Mouse (Mus musculus) hindbrain, postnatal 0 days (tissue): ENCODE data around the gene Gm3139. TPM values are rescaled to one million over a fixed set of nuclear protein-coding genes. Genes with fewer than 3 reads are reported as not detected.
"Not testable (repeated sequence)": the region's sequence is repeated elsewhere in the genome, so short reads cannot be mapped to it uniquely, and the experiment has no call there.

Source experiments
- ATAC-seq: fragments of 200-750 bp; cut with Nextera tagmentation; 2 replicates; pipeline ENCODE4 v1.8.0; 2017; ENCODE audit warnings: mild to moderate bottlenecking, moderate TSS enrichment, moderate library complexity
- DNase-seq: peaks from one replicate; pipeline ENCODE4 v3.0.0-alpha.2; 2015; ENCODE audit warnings: low spot score
- H3K27ac ChIP-seq: fragments of 300-500 bp; sonication (generic); 2 replicates; pipeline ENCODE4 v1.5.1; 2014; ENCODE audit warnings: mild to moderate bottlenecking
- H3K27me3 ChIP-seq: fragments of 300-500 bp; sonication (generic); 2 replicates; pipeline ENCODE4 v1.6.1; 2014; ENCODE audit warnings: low read length, mixed read lengths; ENCODE audit not compliant: insufficient read depth
- H3K36me3 ChIP-seq: fragments of 300-500 bp; sonication (generic); 2 replicates; pipeline ENCODE4 v1.6.1; 2014; ENCODE audit warnings: low read length, mixed read lengths; ENCODE audit not compliant: insufficient read depth
- H3K4me1 ChIP-seq: fragments of 300-500 bp; sonication (generic); 2 replicates; pipeline ENCODE4 v1.6.1; 2014; ENCODE audit warnings: antibody characterized with exemption, low read length, mixed read lengths; ENCODE audit not compliant: insufficient read depth
- H3K4me2 ChIP-seq: fragments of 300-500 bp; sonication (generic); 2 replicates; pipeline ENCODE4 v1.6.1; 2014; ENCODE audit warnings: low read depth, mild to moderate bottlenecking, low read length, moderate library complexity, mixed read lengths
- H3K4me3 ChIP-seq: fragments of 300-500 bp; sonication (generic); 2 replicates; pipeline ENCODE4 v1.5.1; 2014; ENCODE audit warnings: low read length
- H3K9ac ChIP-seq: fragments of 300-500 bp; sonication (generic); replicated peaks from 2 replicates; pipeline ENCODE4 v1.6.1; 2014; ENCODE audit warnings: mild to moderate bottlenecking, low read length, moderate library complexity, mixed read lengths
- H3K9me3 ChIP-seq: fragments of 300-500 bp; sonication (generic); 2 replicates; pipeline ENCODE4 v1.6.1; 2016; ENCODE audit warnings: low read length, mixed read lengths
- WGBS: fragments of 180-500 bp; shearing (Covaris S2); extraction: QIAGEN DNeasy Blood & Tissue Kit; methylation state at CpG from one replicate; pipeline ENCODE4 v1.1.7; 2014; 5-methylcytosine and 5-hydroxymethylcytosine counted together
- polyA plus RNA-seq: library from polyadenylated mRNA; unstranded; fragments of >200 nt; fragmentation: Nextera tagmentation; extraction: Ambion mirVana; gene quantifications from 2 replicates; pipeline ENCODE4 v1.2.1, GENCODE M21; 2015
- total RNA-seq: library from RNA; depleted of rRNA; stranded (reverse); fragments of >200 nt; gene quantifications from 2 replicates; pipeline ENCODE4 v1.2.3, GENCODE M21; 2014; rRNA removed

Gm3139 gene
- total RNA-seq (not detected in 2 replicates), polyA plus RNA-seq (not detected in 2 replicates)

- ATAC-seq, H3K9ac ChIP-seq, H3K27me3 ChIP-seq, H3K4me3 ChIP-seq, H3K4me1 ChIP-seq, H3K27ac ChIP-seq, H3K9me3 ChIP-seq, H3K36me3 ChIP-seq, H3K4me2 ChIP-seq, DNase-seq: not testable (repeated sequence)
- no CpG with 5 or more reads among the region's 2 CpGs for WGBS
These were observed at the start of gene Gm3139 for GRCm38 (mm10) chr5:94525987-94526386. Gene Gm3139 (plus strand): TSS chr5:94526287.

Other genes starting within 250 kb of the Gm3139 start
- gene A430089I19Rik, start 219.5 kb upstream of the Gm3139 start, total RNA-seq, result not detected in 2 replicates
- not detected in 2 replicates for gene A430089I19Rik, start 219.5 kb upstream of the Gm3139 start, polyA plus RNA-seq
- not detected in 2 replicates for gene Gm6502, start 211.9 kb upstream of the Gm3139 start, total RNA-seq
- not detected in 2 replicates for gene Gm6502, start 211.9 kb upstream of the Gm3139 start, polyA plus RNA-seq
- gene AA792892, start 186.5 kb upstream of the Gm3139 start, total RNA-seq, result not detected in 2 replicates
- not detected in 2 replicates for gene AA792892, start 186.5 kb upstream of the Gm3139 start, polyA plus RNA-seq
- not detected in 2 replicates for gene Gm7682, start 80.5 kb upstream of the Gm3139 start, total RNA-seq
- gene Gm7682, start 80.5 kb upstream of the Gm3139 start, polyA plus RNA-seq, result not detected in 2 replicates
- gene Gm3147, start 90.1 kb downstream of the Gm3139 start, total RNA-seq, result not detected in 2 replicates
- gene Gm3147, start 90.1 kb downstream of the Gm3139 start, polyA plus RNA-seq, result not detected in 2 replicates
- gene Gm6509, start 97.7 kb downstream of the Gm3139 start, total RNA-seq, result not detected in 2 replicates
- not detected in 2 replicates for gene Gm6509, start 97.7 kb downstream of the Gm3139 start, polyA plus RNA-seq
- not detected in 2 replicates for gene Gm6205, start 122.1 kb downstream of the Gm3139 start, total RNA-seq
- not detected in 2 replicates for gene Gm6205, start 122.1 kb downstream of the Gm3139 start, polyA plus RNA-seq